Mouse (Mus musculus) neural tube, embryonic 13.5 days (tissue): ENCODE data around the gene Dag1. TPM values are rescaled to one million over a fixed set of nuclear protein-coding genes. Genes with fewer than 3 reads are reported as not detected.

Experiments used
- ATAC-seq: fragments of 200-750 bp; cut with Nextera tagmentation; 2 replicates; pipeline ENCODE4 v1.8.0; 2017; ENCODE audit warnings: low read depth, mild to moderate bottlenecking, moderate TSS enrichment, moderate library complexity
- H3K27ac ChIP-seq: fragments of 300-500 bp; sonication (generic); replicated peaks from 2 replicates; pipeline ENCODE4 v1.5.1; 2015; ENCODE audit warnings: moderate library complexity, mild to moderate bottlenecking, inconsistent platforms
- H3K27me3 ChIP-seq: fragments of 300-500 bp; sonication (generic); 2 replicates; pipeline ENCODE4 v1.6.1; 2015; ENCODE audit warnings: mild to moderate bottlenecking, inconsistent platforms
- H3K36me3 ChIP-seq: fragments of 300-500 bp; sonication (generic); 2 replicates; pipeline ENCODE4 v1.6.1; 2015; ENCODE audit warnings: mild to moderate bottlenecking, inconsistent platforms
- H3K4me1 ChIP-seq: fragments of 300-500 bp; sonication (generic); replicated peaks from 2 replicates; pipeline ENCODE4 v1.6.1; 2015; ENCODE audit warnings: inconsistent platforms
- H3K4me2 ChIP-seq: fragments of 300-500 bp; sonication (generic); 2 replicates; pipeline ENCODE4 v1.6.1; 2015; ENCODE audit warnings: inconsistent platforms, mild to moderate bottlenecking, moderate library complexity
- H3K4me3 ChIP-seq: fragments of 300-500 bp; sonication (generic); 2 replicates; pipeline ENCODE4 v1.5.1; 2015; ENCODE audit warnings: mild to moderate bottlenecking, inconsistent platforms
- H3K9ac ChIP-seq: fragments of 300-500 bp; sonication (generic); 2 replicates; pipeline ENCODE4 v1.6.1; 2015; ENCODE audit warnings: moderate library complexity, mild to moderate bottlenecking, inconsistent platforms
- H3K9me3 ChIP-seq: fragments of 300-500 bp; sonication (generic); 2 replicates; pipeline ENCODE4 v1.6.1; 2016; ENCODE audit warnings: inconsistent platforms
- WGBS: fragments of 180-500 bp; shearing (Covaris S2); methylation state at CpG from one replicate; pipeline ENCODE4 v1.1.7; 2015; 5-methylcytosine and 5-hydroxymethylcytosine counted together
- polyA plus RNA-seq: library from polyadenylated mRNA; unstranded; fragments of >200 nt; fragmentation: Nextera tagmentation; extraction: Ambion mirVana; gene quantifications from 2 replicates; pipeline ENCODE4 v1.2.1, GENCODE M21; 2015

Dag1 gene
- polyA plus RNA-seq, 1 experiment from 2014 or later = 57.6 TPM

DNA sequence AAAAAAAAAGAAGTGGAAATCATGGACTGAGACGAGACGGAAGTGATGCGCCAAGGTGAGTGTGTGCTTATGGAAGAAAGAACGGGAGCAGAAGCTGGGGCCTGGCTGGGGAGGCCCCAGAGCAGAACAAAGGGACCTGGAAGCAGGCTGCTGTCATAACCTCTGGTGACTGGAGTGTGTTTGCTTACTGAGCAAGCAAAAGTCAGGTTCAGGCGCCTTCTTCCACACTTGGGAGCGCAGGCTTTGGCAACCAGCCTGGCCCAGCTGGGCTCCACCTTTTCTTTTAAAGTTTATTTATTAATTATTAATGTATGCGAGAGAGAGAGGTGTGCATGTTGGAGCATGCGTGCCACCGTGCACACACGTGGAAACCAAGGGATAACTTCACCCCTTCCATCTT lies 94.0 kb downstream of the Dag1 start:
- 79% methylated on average over 10 of the region's 10 CpGs for WGBS
- peaks cover 6% of the 10 kb centered on the region; the same call in 1 of the 2 replicates for H3K36me3 ChIP-seq
- ATAC-seq = no peak

GRCm38 (mm10) chr9:108165143-108165542 lies 98.6 kb downstream of the Dag1 start:
- no peak overlapping the region for H3K27ac ChIP-seq
- H3K4me1 ChIP-seq = peaks cover 14% of the 10 kb centered on the region
- no peak for ATAC-seq
- no peaks in the 10 kb centered on the region for H3K27me3 ChIP-seq
- no peak overlapping the region for H3K4me3 ChIP-seq
- H3K9ac ChIP-seq = no peak overlapping the region
- WGBS = 35% methylated on average over 8 of the region's 8 CpGs
- no peak overlapping the region for H3K4me2 ChIP-seq
- H3K9me3 ChIP-seq = peaks cover 6% of the 10 kb centered on the region; the same call in 1 of the 2 replicates
- H3K36me3 ChIP-seq = peaks cover 6% of the 10 kb centered on the region; the same call in 1 of the 2 replicates

More for the DNA sequence above, 94.0 kb downstream of the Dag1 start:
- Histone ChIP-seq H3K4me2 (no peak overlapping the region), H3K9ac (no peak overlapping the region), H3K27me3 (no peaks in the 10 kb centered on the region), H3K4me3 (no peak overlapping the region), H3K4me1 (peaks cover 23% of the 10 kb centered on the region), H3K9me3 (peaks cover 6% of the 10 kb centered on the region; the same call in 1 of the 2 replicates), H3K27ac (0 out of 2 replicates have a peak overlapping the region, but pooled peaks have one; percentile 23)

GRCm38 (mm10) chr9:108163646-108164284 lies 100.0 kb downstream of the Dag1 start:
- Histone ChIP-seq H3K27me3 (no peaks in the 10 kb centered on the region), H3K4me3 (no peak overlapping the region), H3K36me3 (peaks cover 6% of the 10 kb centered on the region; the same call in 1 of the 2 replicates), H3K27ac (no peak overlapping the region), H3K9ac (no peak overlapping the region), H3K4me1 (0 out of 2 replicates have a peak, but pooled peaks cover 8% of the 10 kb centered on the region), H3K9me3 (peaks cover 6% of the 10 kb centered on the region; the same call in 1 of the 2 replicates), H3K4me2 (no peak overlapping the region)
- WGBS = 77% methylated on average over 16 of the region's 16 CpGs
- ATAC-seq = no peak

DNA sequence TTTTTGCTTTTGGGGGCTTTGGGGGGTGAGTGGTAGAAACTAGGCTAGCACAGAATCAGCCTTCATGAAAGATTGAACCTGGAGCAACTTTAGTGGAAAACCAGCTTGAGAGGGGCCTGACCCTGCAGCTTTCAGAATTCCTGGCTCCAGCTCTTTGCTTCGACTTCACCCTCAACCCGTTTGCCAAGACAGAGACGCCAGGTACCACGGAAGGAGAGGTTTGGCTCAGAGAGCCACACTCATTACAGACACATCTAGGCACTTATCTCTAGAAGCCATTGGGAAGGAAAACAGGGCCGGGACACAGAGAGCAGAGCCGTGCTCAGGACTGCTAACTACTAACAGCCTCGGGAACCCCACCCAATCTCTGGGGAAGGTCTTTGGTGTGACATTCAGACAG lies 105.9 kb downstream of the Dag1 start:
- no peaks in the 10 kb centered on the region for H3K36me3 ChIP-seq
- H3K4me2 ChIP-seq = no peak overlapping the region
- H3K9ac ChIP-seq = no peak overlapping the region
- no peak overlapping the region for H3K4me3 ChIP-seq
- 79% methylated on average over 7 of the region's 7 CpGs for WGBS
- 0 out of 2 replicates have a peak, but pooled peaks cover 8% of the 10 kb centered on the region for H3K4me1 ChIP-seq
- ATAC-seq = no peak
- no peak overlapping the region for H3K27ac ChIP-seq
- no peaks in the 10 kb centered on the region for H3K27me3 ChIP-seq
- no peaks in the 10 kb centered on the region for H3K9me3 ChIP-seq

DNA sequence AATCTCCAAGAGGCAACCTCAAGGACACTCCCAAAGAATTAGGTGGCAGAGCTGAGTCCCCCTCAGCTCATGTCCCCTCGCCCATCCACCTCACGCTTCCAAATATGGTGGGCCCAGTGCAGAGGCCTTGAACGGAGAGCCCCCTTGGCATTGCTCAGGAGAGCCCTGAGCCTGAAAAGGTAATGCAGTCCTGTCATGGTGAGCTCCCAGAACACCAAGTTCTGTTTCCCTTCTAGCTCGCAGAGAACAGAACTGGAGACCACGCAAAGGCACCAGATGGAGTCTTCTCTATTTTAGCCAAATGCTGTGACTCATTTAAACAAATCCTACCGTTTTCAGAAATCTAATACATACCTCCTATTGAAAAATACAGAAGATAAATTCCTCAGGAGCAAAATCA lies 106.3 kb downstream of the Dag1 start:
- no peak for ATAC-seq
- WGBS = 89% methylated on average over 6 of the region's 6 CpGs
- Histone ChIP-seq H3K4me3 (no peak overlapping the region), H3K4me1 (0 out of 2 replicates have a peak, but pooled peaks cover 8% of the 10 kb centered on the region), H3K9me3 (no peaks in the 10 kb centered on the region), H3K36me3 (no peaks in the 10 kb centered on the region), H3K4me2 (no peak overlapping the region), H3K27me3 (no peaks in the 10 kb centered on the region), H3K27ac (no peak overlapping the region), H3K9ac (no peak overlapping the region)

DNA sequence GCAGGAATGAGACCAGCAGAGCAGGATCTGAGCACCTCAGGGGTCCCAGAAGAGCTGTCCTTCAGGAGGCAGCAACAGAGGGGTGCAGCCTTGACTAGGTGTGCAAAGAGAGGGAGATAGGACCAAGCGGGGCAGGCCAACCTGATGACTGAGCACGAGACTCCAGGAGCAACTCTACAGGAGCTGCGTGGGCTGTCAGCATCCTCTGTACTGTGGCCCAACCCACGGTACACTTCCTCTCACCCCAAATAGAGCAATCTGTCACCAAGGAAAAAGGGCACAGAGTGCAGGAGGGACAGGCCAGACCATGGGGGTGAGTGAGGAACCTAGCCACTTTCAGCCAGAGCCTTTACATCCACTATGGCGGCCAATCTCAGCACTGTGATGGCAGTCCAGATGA lies 107.0 kb downstream of the Dag1 start:
- Histone ChIP-seq H3K4me3 (no peak overlapping the region), H3K9me3 (no peaks in the 10 kb centered on the region; the same call in 1 of the 2 replicates), H3K4me1 (0 out of 2 replicates have a peak, but pooled peaks cover 3% of the 10 kb centered on the region), H3K27me3 (no peaks in the 10 kb centered on the region), H3K36me3 (peaks cover 5% of the 10 kb centered on the region; the same call in 1 of the 2 replicates), H3K4me2 (no peak overlapping the region), H3K27ac (no peak overlapping the region), H3K9ac (no peak overlapping the region)
- ATAC-seq = no peak
- WGBS = 87% methylated on average over 5 of the region's 5 CpGs

DNA sequence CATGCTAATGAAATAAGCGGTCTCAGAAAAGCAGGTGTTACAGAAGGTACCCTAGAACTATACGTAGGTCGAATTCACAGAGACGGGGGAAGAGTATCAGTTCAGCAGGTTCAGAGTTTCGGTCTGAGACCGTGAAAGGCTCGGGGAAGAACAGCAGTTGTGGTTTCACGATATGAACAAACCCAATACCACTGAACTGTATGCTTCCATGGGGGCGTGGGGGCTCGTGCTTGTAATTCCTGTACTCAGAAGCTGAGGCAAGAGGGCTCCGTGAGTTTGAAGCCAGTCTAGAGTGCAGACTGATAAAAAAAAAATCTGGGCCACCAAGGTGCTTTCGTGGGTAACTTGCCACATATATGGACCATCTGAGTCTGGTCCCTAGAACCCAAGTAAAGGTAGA lies 108.9 kb downstream of the Dag1 start:
- peaks cover 6% of the 10 kb centered on the region; the same call in 1 of the 2 replicates for H3K36me3 ChIP-seq
- no peaks in the 10 kb centered on the region for H3K4me1 ChIP-seq
- no peak for ATAC-seq
- no peak overlapping the region for H3K4me3 ChIP-seq
- no peak overlapping the region for H3K4me2 ChIP-seq
- H3K9ac ChIP-seq = no peak overlapping the region
- H3K27ac ChIP-seq = no peak overlapping the region
- no peaks in the 10 kb centered on the region for H3K27me3 ChIP-seq
- WGBS = 93% methylated on average over 12 of the region's 12 CpGs
- no peaks in the 10 kb centered on the region; the same call in 1 of the 2 replicates for H3K9me3 ChIP-seq

Other genes starting within 250 kb of the Dag1 start
- gene Gmppb, start 214.7 kb downstream of the Dag1 start, polyA plus RNA-seq = 21.9 and 25.3 TPM in 2 replicates
- 2.8 and 3.0 TPM in 2 replicates for gene Amigo3, start 210.8 kb downstream of the Dag1 start, polyA plus RNA-seq
- gene Mst1, start 183.5 kb downstream of the Dag1 start, polyA plus RNA-seq = 0.18 TPM in 1 of 2 replicates, not detected in the other
- 43.8 and 44.0 TPM in 2 replicates for gene Rnf123, start 180.6 kb downstream of the Dag1 start, polyA plus RNA-seq
- gene Apeh, start 169.4 kb downstream of the Dag1 start, polyA plus RNA-seq = 48.6 and 64.1 TPM in 2 replicates
- gene Bsn, start 73.6 kb downstream of the Dag1 start, polyA plus RNA-seq = 6.9 and 7.0 TPM in 2 replicates
- gene Nicn1, start 26.5 kb upstream of the Dag1 start, polyA plus RNA-seq = 124 and 130 TPM in 2 replicates
- gene Amt, start 32.9 kb upstream of the Dag1 start, polyA plus RNA-seq = 29.1 and 30.6 TPM in 2 replicates
- 309 and 338 TPM in 2 replicates for gene Rhoa, start 42.2 kb upstream of the Dag1 start, polyA plus RNA-seq
- gene Tcta, start 42.2 kb upstream of the Dag1 start, polyA plus RNA-seq = 51.9 and 62.2 TPM in 2 replicates
- gene Gpx1, start 74.9 kb upstream of the Dag1 start, polyA plus RNA-seq = 548 and 562 TPM in 2 replicates
- gene Usp4, start 83.9 kb upstream of the Dag1 start, polyA plus RNA-seq = 121 and 129 TPM in 2 replicates
- gene 1700102P08Rik, start 128.8 kb upstream of the Dag1 start, polyA plus RNA-seq = 2.2 TPM in 2 replicates
- 0.74 and 1.4 TPM in 2 replicates for gene Ccdc36, start 164.5 kb upstream of the Dag1 start, polyA plus RNA-seq
- gene BC048562, start 172.5 kb upstream of the Dag1 start, polyA plus RNA-seq = not detected in 2 replicates
- 55.3 and 57.0 TPM in 2 replicates for gene Ccdc71, start 196.6 kb upstream of the Dag1 start, polyA plus RNA-seq
- gene Klhdc8b, start 197.6 kb upstream of the Dag1 start, polyA plus RNA-seq = 68.4 and 86.4 TPM in 2 replicates
- gene Lamb2, start 215.8 kb upstream of the Dag1 start, polyA plus RNA-seq = 20.9 and 21.6 TPM in 2 replicates
- 68.3 and 80.2 TPM in 2 replicates for gene Usp19, start 226.6 kb upstream of the Dag1 start, polyA plus RNA-seq
- gene Qars, start 243.7 kb upstream of the Dag1 start, polyA plus RNA-seq = 69.1 and 80.0 TPM in 2 replicates